Mouse (Mus musculus): ENCODE results near the gene Smad9. TPM values are rescaled to one million over a fixed set of nuclear protein-coding genes. Genes with fewer than 3 reads are reported as not detected.
A peak's percentile ranks its signal among the peaks of the same experiment; 100 is the strongest.

Smad9 gene
- under 1 TPM; 0.42 to 0.56 TPM for total RNA-seq (2021)
- long read RNA-seq, experiment 1: 0 reads
- long read RNA-seq, experiment 2: 0 reads

- DNase-seq: peak; percentile 60
Measured at GRCm38 (mm10) chr3:54755145-54756041, at the start of gene Smad9. TSS of gene Smad9 (plus strand) at chr3:54755582.

GRCm38 (mm10) chr3:54708972-54709371 is 46.4 kb upstream of the Smad9 start:
- DNase-seq: no peak

- no peak for DNase-seq
Measured at GRCm38 (mm10) chr3:54714253-54714652, 41.1 kb upstream of the Smad9 start, which contains the start of gene Gm21958. TSS of gene Gm21958 (minus strand) at chr3:54714353.

- no peak for DNase-seq
Measured at GRCm38 (mm10) chr3:54715461-54715860, 39.9 kb upstream of the Smad9 start.

- DNase-seq: no peak
Measured at GRCm38 (mm10) chr3:54717348-54717747, 38.0 kb upstream of the Smad9 start.

GRCm38 (mm10) chr3:54718947-54719346 is 36.4 kb upstream of the Smad9 start:
- DNase-seq: no peak

GRCm38 (mm10) chr3:54723741-54724500 is 31.5 kb upstream of the Smad9 start:
- no peak for DNase-seq

GRCm38 (mm10) chr3:54725344-54725743 is 30.0 kb upstream of the Smad9 start:
- no peak for DNase-seq

GRCm38 (mm10) chr3:54727588-54727987 is 27.8 kb upstream of the Smad9 start:
- DNase-seq: no peak

GRCm38 (mm10) chr3:54728100-54728499 is 27.3 kb upstream of the Smad9 start:
- DNase-seq: no peak

- DNase-seq: no peak
Measured at GRCm38 (mm10) chr3:54731626-54732150, 23.7 kb upstream of the Smad9 start.

- DNase-seq: no peak
Measured at GRCm38 (mm10) chr3:54732371-54732770, 23.0 kb upstream of the Smad9 start.

- peak; percentile 93 for DNase-seq
Measured at GRCm38 (mm10) chr3:54734411-54735246, 20.8 kb upstream of the Smad9 start.

- peak; percentile 96 for DNase-seq
Measured at GRCm38 (mm10) chr3:54735247-54736046, 19.9 kb upstream of the Smad9 start, which contains the start of the genes Exosc8 and Alg5. TSS of gene Exosc8 (minus strand) at chr3:54735393. TSS of gene Alg5 (plus strand) at chr3:54735539.

GRCm38 (mm10) chr3:54736101-54736927 is 19.1 kb upstream of the Smad9 start:
- no peak for DNase-seq

GRCm38 (mm10) chr3:54737317-54737716 is 18.1 kb upstream of the Smad9 start:
- DNase-seq: no peak

GRCm38 (mm10) chr3:54741965-54742364 is 13.4 kb upstream of the Smad9 start:
- no peak for DNase-seq

GRCm38 (mm10) chr3:54745799-54746198 is 9.6 kb upstream of the Smad9 start:
- peak; percentile 17 for DNase-seq

GRCm38 (mm10) chr3:54753411-54753810 is 2.0 kb upstream of the Smad9 start:
- no peak for DNase-seq

- DNase-seq: no peak
Measured at GRCm38 (mm10) chr3:54756058-54756457, 676 bp downstream of the Smad9 start.

All from gastrocnemius, postnatal 10 days (tissue).